Mouse (Mus musculus): ENCODE measurements around the gene Cspg4.

- TF ChIP-seq CTCF (conservative IDR thresholded peaks at IDR 0.05; ENCODE audit: insufficient read depth, insufficient read length, low read depth, low read length) (no peak), POLR2A (IDR thresholded peaks at IDR 0.05; ENCODE audit: low read depth, low read length) (no peak)
These were observed 4.7 kb downstream of the Cspg4 start for GRCm38 (mm10) chr9:56869552-56869951.
